Mouse (Mus musculus): ENCODE measurements around the gene Syne2. TPM values are rescaled to one million over a fixed set of nuclear protein-coding genes. Genes with fewer than 3 reads are reported as not detected.

The Syne2 gene
- polyA plus RNA-seq, 1 experiment, result 12.5 TPM

DNA sequence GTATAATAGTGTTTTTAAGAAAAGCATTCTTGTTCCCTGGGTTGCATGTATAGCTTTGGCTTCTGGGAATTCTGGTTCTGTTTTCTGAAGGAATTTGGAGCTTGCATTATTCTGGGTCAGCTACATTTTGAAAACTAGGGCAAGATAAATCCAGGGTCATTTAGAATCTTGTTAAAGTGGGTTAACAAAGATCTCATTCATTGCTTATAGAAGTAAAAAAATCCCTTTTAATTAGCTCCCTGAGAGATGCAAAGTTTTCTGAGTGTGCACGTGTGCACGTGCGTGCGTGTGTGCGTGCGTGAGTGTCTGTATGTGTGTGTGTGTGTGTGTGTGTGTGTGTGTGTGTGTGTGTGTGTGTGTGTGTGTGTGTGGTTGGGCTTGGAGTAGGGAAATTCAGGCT lies 42.9 kb downstream of the Syne2 start:
- no peak for TF ChIP-seq POLR2A (IDR thresholded peaks at IDR 0.05; ENCODE audit: borderline replicate concordance, control insufficient read depth, low read depth, low read length)
- TF ChIP-seq CTCF (IDR thresholded peaks at IDR 0.05; ENCODE audit: control insufficient read depth, insufficient read depth, low read length), result no peak
- Histone ChIP-seq H3K4me1 (ENCODE audit: control insufficient read depth, insufficient read depth, low read length) (no peaks in the 10 kb centered on the region), H3K27ac (ENCODE audit: control insufficient read depth, insufficient read depth, low read depth, low read length, poor library complexity) (no peak overlapping the region), H3K4me3 (replicated peaks; ENCODE audit: control insufficient read depth, low read depth, low read length) (no peak overlapping the region)
- 79% methylated on average over 6 of the region's 6 CpGs for WGBS

DNA sequence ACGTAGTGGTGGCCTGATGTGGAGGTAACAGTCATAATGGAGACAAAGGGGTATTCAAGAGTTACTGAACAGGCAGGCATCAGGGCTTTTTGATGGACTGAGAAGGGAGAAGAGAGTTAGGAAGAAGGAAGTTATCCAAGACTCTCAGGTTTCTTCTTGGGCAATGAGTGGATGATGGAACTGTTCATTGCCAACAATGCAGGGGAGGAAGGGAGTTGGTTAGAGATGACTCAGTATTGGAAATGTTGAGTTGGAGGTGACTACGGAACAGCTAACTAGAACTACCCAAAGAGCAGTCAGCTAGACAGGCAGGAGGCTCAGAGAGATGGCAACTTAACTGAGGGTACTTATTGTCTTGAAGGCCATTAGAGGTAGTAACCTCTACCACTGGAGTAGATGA lies 47.2 kb downstream of the Syne2 start:
- H3K27ac ChIP-seq (ENCODE audit: control insufficient read depth, insufficient read depth, low read depth, low read length, poor library complexity), result no peak overlapping the region
- H3K4me1 ChIP-seq (ENCODE audit: control insufficient read depth, insufficient read depth, low read length), result no peaks in the 10 kb centered on the region
- no peak overlapping the region for H3K4me3 ChIP-seq (replicated peaks; ENCODE audit: control insufficient read depth, low read depth, low read length)
- TF ChIP-seq POLR2A (IDR thresholded peaks at IDR 0.05; ENCODE audit: borderline replicate concordance, control insufficient read depth, low read depth, low read length) (no peak), CTCF (IDR thresholded peaks at IDR 0.05; ENCODE audit: control insufficient read depth, insufficient read depth, low read length) (no peak)
- WGBS, result 83% methylated on average over 2 of the region's 2 CpGs

DNA sequence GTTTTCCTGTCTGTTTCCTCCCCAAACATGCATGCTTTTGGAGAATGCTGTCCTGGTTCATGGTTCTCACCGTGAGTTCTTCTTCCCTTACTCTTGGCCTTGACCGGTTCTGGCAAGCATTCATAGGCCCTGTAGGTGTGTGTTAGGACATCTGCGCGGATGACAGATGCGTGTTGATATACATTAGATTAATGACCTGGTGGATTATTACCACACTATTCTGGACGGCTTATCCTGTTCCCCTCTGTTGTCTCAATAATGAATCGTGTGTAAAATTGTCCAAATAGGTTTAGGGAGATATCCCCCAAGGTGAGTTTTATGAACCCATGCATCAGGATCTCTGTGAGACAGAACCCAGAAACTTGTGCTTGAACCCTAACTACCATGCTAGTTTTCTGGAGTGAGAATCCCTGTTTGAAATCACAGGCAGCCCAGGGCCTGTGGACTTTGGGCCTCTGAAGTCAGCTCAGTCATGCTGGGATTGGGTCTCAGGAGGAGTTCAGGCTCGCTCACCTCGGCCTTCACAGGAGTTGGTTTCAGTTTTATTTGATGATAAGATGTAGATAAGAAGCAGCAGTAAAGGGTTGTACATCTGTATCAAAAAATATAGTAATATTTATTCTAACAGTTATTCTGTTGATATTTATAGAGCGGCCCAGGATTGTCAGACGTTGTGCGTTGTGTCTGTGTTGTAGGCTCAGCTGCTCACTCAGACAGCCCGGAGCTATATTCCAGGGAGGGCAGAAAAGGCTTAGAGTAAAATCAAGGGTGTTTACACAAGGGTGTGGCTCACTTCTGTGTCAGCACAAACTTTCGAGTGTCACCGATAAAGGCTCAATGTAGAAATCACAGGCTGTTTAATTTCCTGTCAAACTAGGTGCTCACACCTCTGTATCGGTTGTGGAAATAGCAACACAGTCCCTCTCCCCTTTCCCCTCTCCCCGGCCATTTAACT lies 48.8 kb downstream of the Syne2 start:
- TF ChIP-seq POLR2A (IDR thresholded peaks at IDR 0.05; ENCODE audit: borderline replicate concordance, control insufficient read depth, low read depth, low read length) (no peak), CTCF (IDR thresholded peaks at IDR 0.05; ENCODE audit: control insufficient read depth, insufficient read depth, low read length) (no peak)
- Histone ChIP-seq H3K4me3 (replicated peaks; ENCODE audit: control insufficient read depth, low read depth, low read length) (no peak overlapping the region), H3K4me1 (ENCODE audit: control insufficient read depth, insufficient read depth, low read length) (no peaks in the 10 kb centered on the region), H3K27ac (ENCODE audit: control insufficient read depth, insufficient read depth, low read depth, low read length, poor library complexity) (no peak overlapping the region)
- WGBS, result 75% methylated on average over 17 of the region's 17 CpGs

DNA sequence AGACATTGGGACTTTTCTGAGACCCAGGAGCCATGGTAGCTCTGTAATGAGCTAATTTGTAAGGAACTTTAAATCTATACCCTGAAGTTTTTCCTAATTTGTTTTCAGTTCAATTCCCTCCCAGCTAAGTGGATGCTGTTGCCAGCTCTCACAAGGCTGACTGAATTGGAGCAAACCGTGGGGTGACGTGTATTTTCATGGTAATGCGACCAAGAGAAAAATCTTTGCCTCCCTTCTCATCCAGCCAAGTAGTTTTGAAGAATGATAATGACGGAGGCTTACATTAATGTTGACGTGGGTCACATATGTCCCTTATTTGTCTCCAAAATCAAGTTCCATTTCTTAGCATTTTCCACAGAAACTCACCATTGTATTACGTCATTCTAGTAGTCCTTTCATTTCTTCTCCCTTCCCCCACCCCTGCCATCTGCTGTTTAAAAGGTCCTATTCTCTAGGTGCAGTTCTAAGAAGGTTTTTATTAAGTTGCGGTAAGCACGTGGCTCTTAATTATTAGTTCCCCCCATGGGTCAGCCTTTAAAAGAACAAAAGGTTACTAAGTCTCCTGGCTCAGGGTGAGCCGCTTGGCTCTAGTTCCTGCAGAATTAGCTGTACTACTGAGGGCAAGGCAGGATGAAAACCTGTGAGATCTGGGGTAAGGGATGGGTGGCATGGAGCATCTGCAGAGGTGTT lies 55.8 kb downstream of the Syne2 start:
- no peaks in the 10 kb centered on the region for H3K4me1 ChIP-seq (ENCODE audit: control insufficient read depth, insufficient read depth, low read length)
- H3K27ac ChIP-seq (ENCODE audit: control insufficient read depth, insufficient read depth, low read depth, low read length, poor library complexity), result no peak overlapping the region
- no peak overlapping the region for H3K4me3 ChIP-seq (replicated peaks; ENCODE audit: control insufficient read depth, low read depth, low read length)
- WGBS, result 84% methylated on average over 9 of the region's 9 CpGs
- no peak for TF ChIP-seq POLR2A (IDR thresholded peaks at IDR 0.05; ENCODE audit: borderline replicate concordance, control insufficient read depth, low read depth, low read length)
- no peak for TF ChIP-seq CTCF (IDR thresholded peaks at IDR 0.05; ENCODE audit: control insufficient read depth, insufficient read depth, low read length)

- no peaks in the 10 kb centered on the region for H3K4me1 ChIP-seq (ENCODE audit: control insufficient read depth, insufficient read depth, low read length)
- 79% methylated on average over 12 of the region's 12 CpGs for WGBS
- H3K4me3 ChIP-seq (replicated peaks; ENCODE audit: control insufficient read depth, low read depth, low read length), result no peak overlapping the region
- no peak overlapping the region for H3K27ac ChIP-seq (ENCODE audit: control insufficient read depth, insufficient read depth, low read depth, low read length, poor library complexity)
- no peak for TF ChIP-seq CTCF (IDR thresholded peaks at IDR 0.05; ENCODE audit: control insufficient read depth, insufficient read depth, low read length)
- TF ChIP-seq POLR2A (IDR thresholded peaks at IDR 0.05; ENCODE audit: borderline replicate concordance, control insufficient read depth, low read depth, low read length), result no peak
Observed at GRCm38 (mm10) chr12:75874287-75874994, 56.5 kb downstream of the Syne2 start.

DNA sequence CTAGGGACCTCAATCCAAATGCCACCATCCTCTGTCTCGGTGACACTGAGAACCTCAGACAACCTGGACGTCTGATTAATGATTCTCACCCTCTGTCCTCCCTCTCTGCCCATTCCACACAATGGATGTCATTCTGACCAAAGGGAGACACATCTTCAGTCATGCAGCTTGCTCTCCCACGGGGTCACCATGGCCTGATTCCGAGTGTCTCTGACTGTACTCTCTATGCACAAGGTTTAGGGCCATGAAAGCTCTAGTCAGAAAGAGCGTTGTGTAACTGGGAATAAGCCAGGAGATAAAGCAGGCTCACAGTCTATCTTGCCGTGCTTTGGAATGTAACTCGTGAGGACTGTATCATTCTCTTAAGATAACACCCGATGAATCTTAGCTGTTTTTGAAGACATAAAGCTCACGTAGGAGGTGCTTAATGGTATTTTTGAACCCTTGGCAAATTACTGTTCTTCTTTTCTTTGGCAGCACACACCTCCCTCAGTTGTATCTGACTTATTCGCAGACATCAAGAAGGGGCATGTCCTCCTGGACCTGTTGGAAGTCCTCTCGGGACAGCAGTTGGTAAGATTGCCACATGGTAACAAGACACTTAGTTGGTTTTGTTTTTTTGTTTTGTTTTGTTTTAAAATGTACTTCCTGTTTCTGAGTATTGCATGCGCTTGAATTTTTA lies 61.8 kb downstream of the Syne2 start:
- 83% methylated on average over 12 of the region's 12 CpGs for WGBS
- Histone ChIP-seq H3K4me3 (replicated peaks; ENCODE audit: control insufficient read depth, low read depth, low read length) (no peak overlapping the region), H3K27ac (ENCODE audit: control insufficient read depth, insufficient read depth, low read depth, low read length, poor library complexity) (no peak overlapping the region), H3K4me1 (ENCODE audit: control insufficient read depth, insufficient read depth, low read length) (no peaks in the 10 kb centered on the region)
- TF ChIP-seq CTCF (IDR thresholded peaks at IDR 0.05; ENCODE audit: control insufficient read depth, insufficient read depth, low read length) (no peak), POLR2A (IDR thresholded peaks at IDR 0.05; ENCODE audit: borderline replicate concordance, control insufficient read depth, low read depth, low read length) (no peak)

DNA sequence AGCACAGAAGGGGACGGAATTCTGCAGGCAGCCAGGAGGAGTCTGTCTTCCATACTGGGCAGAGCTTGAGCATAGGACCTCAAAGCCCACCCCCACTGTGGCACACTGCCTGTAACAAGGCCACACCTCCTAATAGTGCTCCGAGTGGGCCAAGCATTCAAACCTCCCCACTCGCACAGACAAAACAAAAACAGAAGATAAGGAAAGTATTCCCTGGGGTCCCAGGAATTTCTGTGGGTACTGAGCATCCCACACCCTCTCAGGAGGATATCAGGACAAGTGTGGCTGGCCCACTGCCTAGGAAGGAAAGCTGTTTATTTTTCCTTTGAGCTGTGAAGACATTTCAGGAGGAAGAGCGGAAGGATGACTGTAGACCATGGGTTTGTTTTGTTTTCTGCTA lies 63.6 kb downstream of the Syne2 start:
- Histone ChIP-seq H3K4me1 (ENCODE audit: control insufficient read depth, insufficient read depth, low read length) (no peaks in the 10 kb centered on the region), H3K27ac (ENCODE audit: control insufficient read depth, insufficient read depth, low read depth, low read length, poor library complexity) (no peak overlapping the region), H3K4me3 (replicated peaks; ENCODE audit: control insufficient read depth, low read depth, low read length) (no peak overlapping the region)
- WGBS, result 79% methylated on average over 4 of the region's 4 CpGs
- TF ChIP-seq POLR2A (IDR thresholded peaks at IDR 0.05; ENCODE audit: borderline replicate concordance, control insufficient read depth, low read depth, low read length) (no peak), CTCF (IDR thresholded peaks at IDR 0.05; ENCODE audit: control insufficient read depth, insufficient read depth, low read length) (no peak)
